Mouse (Mus musculus): ENCODE measurements around the gene Manba. TPM values are rescaled to one million over a fixed set of nuclear protein-coding genes. Genes with fewer than 3 reads are reported as not detected.
A peak's percentile ranks its signal among the peaks of the same experiment; 100 is the strongest.
"Not testable (repeated sequence)": the region's sequence is repeated elsewhere in the genome, so short reads cannot be mapped to it uniquely, and the experiment has no call there.

The Manba gene
- total RNA-seq, 2 experiments from 2014 or later, result 9.1 to 10.1 TPM

GRCm38 (mm10) chr3:135485900-135486241, 460 bp downstream of the Manba start:
- DNase-seq (ENCODE audit: low spot score in 2 of 2), result no peak

GRCm38 (mm10) chr3:135486351-135486750, 940 bp downstream of the Manba start:
- no peak for DNase-seq (ENCODE audit: low spot score in 2 of 2)

GRCm38 (mm10) chr3:135487803-135488202, 2.4 kb downstream of the Manba start:
- no peak for DNase-seq (ENCODE audit: low spot score in 2 of 2)

GRCm38 (mm10) chr3:135489865-135490520, 4.6 kb downstream of the Manba start:
- no peak for DNase-seq (ENCODE audit: low spot score in 2 of 2)

GRCm38 (mm10) chr3:135491102-135491501, 5.7 kb downstream of the Manba start:
- DNase-seq (ENCODE audit: low spot score in 2 of 2), result no peak

GRCm38 (mm10) chr3:135493320-135493719, 7.9 kb downstream of the Manba start:
- DNase-seq (ENCODE audit: low spot score in 2 of 2), result not testable (repeated sequence)

GRCm38 (mm10) chr3:135497956-135498355, 12.5 kb downstream of the Manba start:
- not testable (repeated sequence) for DNase-seq (ENCODE audit: low spot score in 2 of 2)

GRCm38 (mm10) chr3:135498891-135499290, 13.5 kb downstream of the Manba start:
- no peak for DNase-seq (ENCODE audit: low spot score in 2 of 2)

- no peak for DNase-seq (ENCODE audit: low spot score in 2 of 2)
These were observed 17.7 kb downstream of the Manba start for GRCm38 (mm10) chr3:135503160-135503559.

GRCm38 (mm10) chr3:135505369-135505909, 20.0 kb downstream of the Manba start:
- peak; percentile 34 to 50 for DNase-seq (ENCODE audit: low spot score in 2 of 2)

- no peak for DNase-seq (ENCODE audit: low spot score in 2 of 2)
These were observed 20.6 kb downstream of the Manba start for GRCm38 (mm10) chr3:135505916-135506482.

GRCm38 (mm10) chr3:135507506-135507905, 22.1 kb downstream of the Manba start:
- no peak for DNase-seq (ENCODE audit: low spot score in 2 of 2)

- no peak for DNase-seq (ENCODE audit: low spot score in 2 of 2)
These were observed 22.8 kb downstream of the Manba start for GRCm38 (mm10) chr3:135508191-135508590.

- no peak for DNase-seq (ENCODE audit: low spot score in 2 of 2)
These were observed 25.0 kb downstream of the Manba start for GRCm38 (mm10) chr3:135510372-135510771.

GRCm38 (mm10) chr3:135511683-135512082, 26.3 kb downstream of the Manba start:
- DNase-seq (ENCODE audit: low spot score in 2 of 2), result no peak

GRCm38 (mm10) chr3:135513270-135513669, 27.9 kb downstream of the Manba start:
- no peak for DNase-seq (ENCODE audit: low spot score in 2 of 2)

- no peak for DNase-seq (ENCODE audit: low spot score in 2 of 2)
These were observed 28.5 kb downstream of the Manba start for GRCm38 (mm10) chr3:135513800-135514425.

- no peak for DNase-seq (ENCODE audit: low spot score in 2 of 2)
These were observed 29.8 kb downstream of the Manba start for GRCm38 (mm10) chr3:135515246-135515645.

- DNase-seq (ENCODE audit: low spot score in 2 of 2), result no peak
These were observed 31.5 kb downstream of the Manba start for GRCm38 (mm10) chr3:135516891-135517290.

- no peak for DNase-seq (ENCODE audit: low spot score in 2 of 2)
These were observed 33.5 kb downstream of the Manba start for GRCm38 (mm10) chr3:135518882-135519281.

- no peak for DNase-seq (ENCODE audit: low spot score in 2 of 2)
These were observed 34.2 kb downstream of the Manba start for GRCm38 (mm10) chr3:135519584-135519983.

GRCm38 (mm10) chr3:135521963-135522362, 36.6 kb downstream of the Manba start:
- DNase-seq (ENCODE audit: low spot score in 2 of 2), result no peak

All from left cerebral cortex, adult 18-20 months (tissue).